Mouse (Mus musculus) olfactory bulb, adult 2 months (tissue): ENCODE measurements at regions not wholly inside any gene's neighbourhood (a gene's known extent, or its start where the extent isn't known, plus 50 kb on each side); places are given as distances from the start of the nearest gene placed in this dataset.

Experiments used
- H3K27ac ChIP-seq: fragments of 200-500 bp; 2 replicates; pipeline ENCODE4 v1.5.1; 2012; ENCODE audit warnings: low read depth, low read length; ENCODE audit not compliant: insufficient read depth
- H3K4me1 ChIP-seq: fragments of 200-500 bp; 2 replicates; pipeline ENCODE4 v1.6.1; 2012; ENCODE audit warnings: low read length; ENCODE audit not compliant: control insufficient read depth, insufficient read depth
- H3K4me3 ChIP-seq: fragments of 200-500 bp; 2 replicates; pipeline ENCODE4 v1.5.1; 2012; ENCODE audit warnings: mild to moderate bottlenecking, low read depth, low read length, moderate library complexity; ENCODE audit not compliant: insufficient read depth
- CTCF ChIP-seq: fragments of 200-500 bp; IDR thresholded peaks from 2 replicates; pipeline ENCODE4 v1.5.1; 2012; ENCODE audit warnings: low read depth, mild to moderate bottlenecking, low read length, moderate library complexity; ENCODE audit not compliant: insufficient read depth
- POLR2A ChIP-seq: fragments of 200-500 bp; IDR thresholded peaks from 2 replicates; pipeline ENCODE4 v1.6.1; 2012; ENCODE audit warnings: mild to moderate bottlenecking, low read depth, low read length, moderate library complexity; ENCODE audit not compliant: insufficient read depth
- WGBS: fragments of 180-500 bp; shearing (Covaris S2); methylation state at CpG from one replicate; pipeline ENCODE4 v1.1.7; 2018; 5-methylcytosine and 5-hydroxymethylcytosine counted together

DNA sequence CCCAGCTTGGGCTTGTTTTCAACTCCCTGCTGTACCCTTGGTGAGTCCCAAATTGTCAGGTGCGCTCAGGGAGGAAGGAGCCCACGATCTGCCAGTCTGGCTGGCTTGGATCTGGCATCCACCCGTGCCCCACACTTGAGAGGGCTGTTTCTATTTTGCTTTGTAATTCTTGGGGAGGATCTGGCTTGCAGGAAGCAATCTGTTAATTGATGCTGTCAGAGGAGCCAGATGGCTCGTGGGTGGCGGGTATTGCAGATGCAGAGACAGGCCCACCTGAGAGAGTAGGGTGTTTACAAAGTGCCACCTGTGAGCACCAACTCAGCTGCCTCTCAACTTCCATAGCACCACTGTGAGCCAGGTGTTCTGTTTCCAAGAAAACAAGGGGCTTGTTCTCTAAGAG, 99.1 kb upstream of the Kcng1 start:
- Histone ChIP-seq H3K4me3 (no peak overlapping the region), H3K4me1 (peaks cover 4% of the 10 kb centered on the region), H3K27ac (no peak overlapping the region)
- 48% methylated on average over 5 of the region's 5 CpGs for WGBS
- TF ChIP-seq POLR2A (no peak), CTCF (no peak)

- WGBS = 64% methylated on average over 5 of the region's 5 CpGs
These were observed 90.8 kb upstream of the Kcng1 start for GRCm38 (mm10) chr2:168372356-168372755.

GRCm38 (mm10) chr2:168371245-168371644, 89.7 kb upstream of the Kcng1 start:
- Histone ChIP-seq H3K4me3 (no peak overlapping the region), H3K4me1 (no peaks in the 10 kb centered on the region), H3K27ac (no peak overlapping the region)
- TF ChIP-seq CTCF (no peak), POLR2A (no peak)
- 44% methylated on average over 3 of the region's 3 CpGs for WGBS

More at GRCm38 (mm10) chr2:168372356-168372755, 90.8 kb upstream of the Kcng1 start:
- no peak overlapping the region for H3K27ac ChIP-seq
- H3K4me1 ChIP-seq = no peaks in the 10 kb centered on the region
- H3K4me3 ChIP-seq = no peak overlapping the region
- TF ChIP-seq CTCF = no peak
- no peak for TF ChIP-seq POLR2A

- 78% methylated on average over 8 of the region's 8 CpGs for WGBS
- TF ChIP-seq POLR2A (no peak), CTCF (no peak)
- Histone ChIP-seq H3K27ac (no peak overlapping the region), H3K4me3 (no peak overlapping the region), H3K4me1 (0 out of 2 replicates have a peak, but pooled peaks cover 2% of the 10 kb centered on the region)
These were observed 77.7 kb upstream of the Kcng1 start for GRCm38 (mm10) chr2:168359200-168359599.

DNA sequence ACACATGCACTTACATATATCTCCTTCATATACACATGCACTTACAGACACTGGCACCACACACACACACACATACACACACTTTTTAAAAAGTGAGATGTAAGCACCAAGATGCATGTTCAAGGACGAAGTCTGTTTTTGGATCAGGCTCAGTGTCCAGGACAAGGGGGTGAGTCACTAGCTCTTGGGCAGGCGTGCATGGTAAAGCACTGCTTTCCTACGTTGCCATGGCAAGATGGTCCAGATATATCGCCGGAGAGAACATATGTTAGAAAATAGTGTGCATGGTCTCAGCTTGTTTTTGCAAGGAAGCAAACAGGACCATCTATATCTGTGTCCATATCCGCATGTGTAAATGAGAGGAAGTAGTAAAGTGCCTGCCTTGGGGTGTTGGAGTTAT, 77.0 kb upstream of the Kcng1 start:
- 0 out of 2 replicates have a peak, but pooled peaks cover 2% of the 10 kb centered on the region for H3K4me1 ChIP-seq
- no peak overlapping the region for H3K4me3 ChIP-seq
- 58% methylated on average over 6 of the region's 6 CpGs for WGBS
- H3K27ac ChIP-seq = no peak overlapping the region
- TF ChIP-seq POLR2A (no peak), CTCF (no peak)

GRCm38 (mm10) chr2:168357815-168358214, 76.3 kb upstream of the Kcng1 start:
- TF ChIP-seq POLR2A = no peak
- no peak overlapping the region for H3K4me3 ChIP-seq
- 0 out of 2 replicates have a peak, but pooled peaks cover 2% of the 10 kb centered on the region for H3K4me1 ChIP-seq
- WGBS = 87% methylated on average over 6 of the region's 6 CpGs
- H3K27ac ChIP-seq = no peak overlapping the region

DNA sequence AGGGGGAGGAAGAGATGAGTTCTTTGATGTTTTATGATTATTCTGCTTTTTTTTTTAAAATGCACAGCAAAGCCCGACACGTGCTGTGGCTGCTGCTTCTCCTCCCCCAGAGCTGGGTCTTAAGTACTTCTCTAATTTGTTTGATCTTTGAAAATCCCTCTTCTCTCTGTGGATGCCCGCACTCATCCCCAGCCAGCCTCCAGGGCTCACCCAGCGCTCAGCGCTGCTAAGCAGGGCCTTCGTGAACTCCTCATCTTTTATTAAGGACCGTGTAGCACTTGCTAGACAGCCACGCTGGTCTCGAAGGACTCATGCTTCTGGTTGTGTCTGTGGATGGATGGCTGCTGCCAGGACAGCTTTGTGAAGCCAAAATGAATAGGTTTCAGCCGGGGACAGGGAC, 72.9 kb upstream of the Kcng1 start:
- Histone ChIP-seq H3K27ac (no peak overlapping the region), H3K4me3 (no peak overlapping the region), H3K4me1 (0 out of 2 replicates have a peak, but pooled peaks cover 2% of the 10 kb centered on the region)
- TF ChIP-seq CTCF (no peak), POLR2A (no peak)
- 72% methylated on average over 10 of the region's 10 CpGs for WGBS

- Histone ChIP-seq H3K4me3 (no peak overlapping the region), H3K4me1 (no peaks in the 10 kb centered on the region), H3K27ac (no peak overlapping the region)
- WGBS = 70% methylated on average over 5 of the region's 5 CpGs
- TF ChIP-seq CTCF (no peak), POLR2A (no peak)
These were observed 71.1 kb upstream of the Kcng1 start for GRCm38 (mm10) chr2:168352626-168353025.

GRCm38 (mm10) chr2:168352194-168352593, 70.7 kb upstream of the Kcng1 start:
- WGBS = 80% methylated on average over 3 of the region's 3 CpGs
- Histone ChIP-seq H3K4me3 (no peak overlapping the region), H3K27ac (no peak overlapping the region), H3K4me1 (no peaks in the 10 kb centered on the region)
- TF ChIP-seq POLR2A = no peak
- no peak for TF ChIP-seq CTCF

GRCm38 (mm10) chr2:168345384-168345783, 63.8 kb upstream of the Kcng1 start:
- Histone ChIP-seq H3K4me1 (peaks cover 7% of the 10 kb centered on the region), H3K27ac (no peak overlapping the region), H3K4me3 (no peak overlapping the region)
- TF ChIP-seq CTCF = no peak
- TF ChIP-seq POLR2A = no peak
- 90% methylated on average over 5 of the region's 5 CpGs for WGBS
